Mouse (Mus musculus) CD4-positive, CD25-positive, alpha-beta regulatory T cell, adult 2 months (primary cell): Measurements from ENCODE around the gene Tnik.
A peak's percentile ranks its signal among the peaks of the same experiment; 100 is the strongest.

Experiments
- DNase-seq: peaks from one replicate; pipeline ENCODE4 v3.0.0-alpha.2; 2012; ENCODE audit warnings: low read depth, low spot score

Tnik gene

DNA sequence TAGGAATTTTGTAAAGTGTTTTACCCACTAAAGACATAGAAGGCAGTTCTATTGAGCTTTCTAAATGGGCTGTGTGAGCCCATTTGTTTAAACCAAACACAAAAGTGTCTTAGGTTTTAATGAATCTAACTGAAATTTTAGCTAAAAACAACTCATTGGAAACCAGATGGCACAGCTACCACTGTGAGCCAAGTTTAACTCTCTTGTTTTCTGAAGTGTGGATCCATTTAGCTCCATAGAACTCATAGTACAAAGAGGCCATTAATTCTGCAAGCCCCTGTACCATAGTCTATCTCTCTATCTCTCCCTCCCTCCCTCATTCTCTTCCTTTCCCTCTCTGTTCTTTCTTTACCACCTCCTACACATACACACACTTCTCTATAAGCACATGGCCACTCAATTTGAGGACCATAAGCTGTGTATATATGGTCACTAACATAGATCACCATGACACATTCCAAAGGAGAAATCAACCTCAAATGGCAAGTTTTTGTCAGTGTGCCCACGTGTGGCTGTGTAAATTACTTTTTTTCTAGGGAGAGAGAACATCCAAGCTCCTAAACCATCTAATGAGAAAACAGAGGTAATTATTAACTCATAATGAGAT lies 204.2 kb downstream of the Tnik start:
- no peak for DNase-seq

DNA sequence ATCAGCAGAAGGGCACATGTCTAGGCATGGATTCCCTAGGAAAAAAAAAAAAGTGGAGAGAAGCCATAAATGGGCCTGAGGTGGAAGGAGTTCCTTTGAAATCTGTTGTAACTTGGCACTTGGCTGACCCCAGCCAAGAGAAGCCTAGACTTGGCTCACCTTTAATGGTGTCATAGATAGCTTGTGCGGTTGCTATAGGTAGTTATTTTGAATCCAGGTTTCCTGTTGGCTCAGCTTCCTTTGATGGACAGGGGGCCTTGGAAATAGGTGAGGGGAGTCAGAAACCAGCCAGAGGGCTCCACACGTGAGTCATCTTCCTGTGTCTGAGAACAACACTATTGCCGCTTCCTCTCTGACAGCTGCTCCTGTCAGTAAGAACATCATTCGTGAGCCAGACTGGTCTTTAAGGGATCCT lies 204.9 kb downstream of the Tnik start:
- DNase-seq, result peak; percentile 47

DNA sequence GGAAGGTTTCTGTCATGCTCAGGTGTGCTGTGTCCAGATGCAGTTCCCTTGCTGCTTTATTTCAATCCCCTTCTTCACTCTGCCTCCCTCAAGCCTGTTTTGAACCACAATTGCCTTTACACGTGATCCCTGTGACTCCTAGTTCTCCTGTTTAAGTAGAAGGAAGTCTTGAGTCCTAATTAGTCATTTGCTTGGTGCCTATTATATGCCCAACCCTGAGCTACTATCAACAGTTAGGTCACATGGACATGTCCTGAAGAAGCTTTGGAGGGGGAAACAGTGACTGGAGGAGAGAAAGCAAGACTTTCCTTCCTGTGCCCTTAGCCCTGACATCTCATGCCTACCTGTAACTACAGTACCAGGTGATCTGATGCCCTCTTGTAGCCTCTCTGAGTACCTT lies 210.4 kb downstream of the Tnik start:
- DNase-seq, result no peak

GRCm38 (mm10) chr3:28477373-28477772 lies 214.4 kb downstream of the Tnik start:
- DNase-seq, result no peak

DNA sequence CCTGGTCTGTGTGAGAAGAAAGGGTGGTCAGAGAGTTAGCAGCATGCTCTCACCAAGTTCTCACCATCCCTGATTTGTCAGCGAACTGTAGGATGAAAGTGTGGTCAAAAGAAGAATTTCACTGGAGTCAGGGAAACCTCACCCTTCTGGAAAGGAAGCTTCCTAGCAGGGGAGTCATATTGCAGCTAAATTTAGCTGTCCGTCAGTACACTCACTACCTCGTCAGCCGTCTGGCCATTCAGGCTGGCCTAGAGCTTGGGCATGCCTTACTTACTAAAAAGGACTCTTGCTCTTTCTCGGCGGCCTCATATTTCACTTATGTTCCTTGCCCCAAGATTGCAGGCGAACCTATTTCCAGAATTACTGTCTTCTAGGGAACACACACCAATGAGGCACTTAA lies 222.7 kb downstream of the Tnik start:
- no peak for DNase-seq

DNA sequence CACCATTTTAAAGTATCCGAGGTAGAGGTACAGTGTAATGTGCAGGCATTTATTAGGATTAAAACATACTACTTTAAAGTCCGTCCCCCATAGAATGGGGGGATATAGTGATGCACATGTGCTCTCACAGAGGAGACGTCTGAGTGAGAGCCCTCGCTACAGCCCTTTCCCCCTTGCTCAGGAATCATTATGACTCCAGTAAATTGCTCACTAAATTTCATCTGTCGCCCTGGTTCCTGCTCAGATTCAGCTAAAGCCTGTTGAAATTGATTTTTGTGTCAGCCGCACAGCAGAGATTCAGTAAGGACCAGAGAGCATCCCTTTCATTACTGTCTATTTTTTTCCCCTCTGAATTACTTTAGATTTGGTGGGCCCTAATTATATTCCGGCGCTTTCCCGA lies 224.4 kb downstream of the Tnik start:
- DNase-seq, result no peak

DNA sequence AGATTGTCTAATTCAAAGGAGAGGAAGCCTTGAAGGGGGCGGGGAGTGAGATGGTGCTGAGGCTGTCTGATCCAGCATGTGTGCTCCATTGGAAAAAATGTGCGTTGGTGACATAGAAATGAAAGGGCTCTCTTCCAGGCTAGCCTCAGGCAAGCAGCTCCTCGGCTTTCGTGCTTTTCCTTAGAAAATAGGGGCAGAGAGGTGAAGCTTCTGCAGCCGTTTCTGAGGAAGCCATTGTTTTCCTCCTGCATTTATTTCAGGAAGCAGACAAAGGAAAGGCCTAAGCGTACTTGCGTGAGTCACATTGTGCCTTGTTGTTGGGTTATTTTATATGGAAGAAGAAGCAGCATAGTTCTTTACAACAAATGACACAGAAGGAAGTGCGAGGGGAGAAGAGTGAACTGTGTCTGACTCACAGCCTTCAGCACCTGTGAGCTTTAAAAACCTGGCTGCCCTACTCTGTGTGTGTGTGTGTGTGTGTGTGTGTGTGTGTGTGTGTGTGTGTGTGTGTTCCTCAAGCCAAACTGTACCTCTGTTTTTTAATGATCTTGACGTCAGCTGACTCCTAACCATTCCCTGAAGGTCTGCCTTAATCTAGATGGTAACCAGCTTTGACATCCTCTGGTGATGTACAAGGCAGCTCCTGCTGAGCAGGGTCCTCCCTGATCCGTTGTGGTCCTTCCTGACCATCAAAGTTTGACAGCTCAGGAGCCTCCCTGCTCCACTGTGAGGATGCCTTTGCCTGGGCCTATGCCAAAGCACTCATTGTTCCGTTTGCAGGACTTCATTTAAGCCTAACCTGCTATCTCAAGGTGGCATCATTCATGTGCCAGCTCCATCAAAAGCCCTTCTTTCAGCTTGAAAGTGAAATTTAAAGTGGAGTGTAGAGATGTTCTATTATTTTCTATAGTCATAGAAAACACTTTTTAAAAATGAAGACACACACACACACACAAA lies 228.3 kb downstream of the Tnik start:
- no peak for DNase-seq

- no peak for DNase-seq
Observed at GRCm38 (mm10) chr3:28496806-28497502, 233.9 kb downstream of the Tnik start.

- no peak for DNase-seq
Observed at GRCm38 (mm10) chr3:28497503-28497857, 234.5 kb downstream of the Tnik start.

GRCm38 (mm10) chr3:28502697-28503096 lies 239.7 kb downstream of the Tnik start:
- no peak for DNase-seq

DNA sequence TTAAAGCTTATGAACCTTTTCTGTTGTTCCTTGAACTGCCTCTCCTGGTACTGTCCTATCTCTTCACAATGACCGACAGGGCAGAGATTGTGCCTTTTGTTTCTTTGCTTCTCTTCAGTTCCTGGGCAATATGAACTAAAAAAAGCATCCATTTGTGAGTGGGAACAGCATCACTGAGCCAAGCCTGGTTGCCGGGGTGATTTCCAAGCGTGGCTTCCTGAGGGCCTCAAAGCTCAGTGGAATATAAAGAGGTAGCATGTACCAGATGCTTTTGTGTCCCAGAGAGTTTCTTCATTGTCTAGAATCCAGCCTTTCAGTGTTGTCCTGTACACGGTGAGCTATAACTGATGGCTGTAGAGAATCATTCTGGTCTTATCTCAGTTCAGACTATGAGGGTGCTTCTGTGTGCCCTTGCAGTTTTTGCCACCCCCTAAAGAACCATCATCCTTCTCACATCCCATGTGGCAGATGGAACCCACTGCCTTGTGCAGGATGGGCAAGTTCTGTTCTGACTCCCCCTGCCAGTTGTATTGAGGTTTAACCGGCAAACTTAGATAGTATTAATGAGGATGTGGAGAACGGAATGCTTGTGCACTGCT lies 246.4 kb downstream of the Tnik start:
- no peak for DNase-seq

GRCm38 (mm10) chr3:28523004-28523482 lies 260.0 kb downstream of the Tnik start:
- no peak for DNase-seq

DNA sequence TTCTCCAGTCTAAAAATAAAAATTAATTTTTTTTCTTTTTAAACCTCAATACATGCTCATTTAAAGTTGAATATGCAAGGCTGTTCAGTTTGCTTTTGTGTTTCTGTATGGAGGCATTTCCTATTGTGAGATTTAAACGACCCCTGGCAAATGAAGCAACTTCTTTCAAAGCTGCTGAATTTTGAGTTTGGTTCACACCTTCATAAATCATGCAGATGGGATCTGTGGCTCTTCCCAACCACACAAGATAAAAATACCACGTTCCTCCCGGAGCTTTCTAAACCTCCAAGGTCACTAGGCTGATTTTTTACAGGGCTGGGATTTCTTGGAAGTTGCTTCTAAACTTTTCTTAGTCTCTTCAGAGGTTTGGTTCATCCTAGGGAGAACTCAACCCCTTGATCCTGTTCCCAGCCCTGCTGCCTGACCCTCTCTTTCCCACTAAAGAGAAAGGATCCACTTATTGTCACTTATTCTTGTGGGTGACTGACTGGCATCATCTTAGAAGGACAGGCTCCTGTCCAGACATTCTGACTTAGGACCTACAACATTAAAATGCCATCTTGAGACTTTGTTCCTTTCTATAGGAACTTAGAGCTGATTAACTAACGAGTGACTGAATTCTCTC lies 260.6 kb downstream of the Tnik start:
- DNase-seq, result no peak

GRCm38 (mm10) chr3:28524562-28524961 lies 261.5 kb downstream of the Tnik start:
- no peak for DNase-seq

GRCm38 (mm10) chr3:28526671-28527070 lies 263.7 kb downstream of the Tnik start:
- no peak for DNase-seq

DNA sequence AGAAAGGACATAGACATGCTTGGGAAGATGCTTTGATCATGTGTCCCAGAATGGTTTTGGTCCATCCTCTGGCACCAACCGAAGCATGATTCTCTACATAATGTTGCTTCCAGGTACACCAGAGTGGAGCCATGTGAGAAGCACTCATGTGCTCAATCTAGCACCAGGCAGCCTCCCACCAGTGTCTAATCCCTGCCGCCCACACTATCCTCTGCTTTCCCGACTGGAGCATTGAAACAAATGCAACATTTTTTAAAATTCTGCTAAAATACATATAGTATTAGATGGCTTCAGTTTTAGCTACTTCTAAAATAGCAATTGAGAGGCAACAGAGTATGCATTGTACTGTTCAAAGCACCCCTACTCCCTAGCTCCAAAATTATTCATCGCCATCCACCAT lies 264.2 kb downstream of the Tnik start:
- DNase-seq, result no peak

DNA sequence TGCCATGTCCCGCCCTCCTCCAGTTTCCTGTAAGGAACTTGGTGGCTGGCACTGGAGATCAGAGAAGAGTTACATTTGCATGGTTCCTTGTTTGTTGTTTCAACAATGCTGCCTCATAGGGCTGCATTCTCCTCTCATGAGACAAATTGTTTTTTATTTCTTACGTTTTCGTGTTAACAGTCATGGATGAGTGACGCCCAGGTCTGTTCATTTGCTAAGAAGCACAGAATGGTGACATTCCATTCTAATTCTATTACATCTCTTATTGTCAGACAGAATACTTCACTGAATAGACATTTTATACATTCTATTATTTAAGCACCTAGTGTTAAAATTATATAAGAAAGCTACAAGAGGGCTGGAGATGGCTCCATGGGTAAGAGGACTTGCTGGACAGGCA lies 266.5 kb downstream of the Tnik start:
- DNase-seq, result no peak

DNA sequence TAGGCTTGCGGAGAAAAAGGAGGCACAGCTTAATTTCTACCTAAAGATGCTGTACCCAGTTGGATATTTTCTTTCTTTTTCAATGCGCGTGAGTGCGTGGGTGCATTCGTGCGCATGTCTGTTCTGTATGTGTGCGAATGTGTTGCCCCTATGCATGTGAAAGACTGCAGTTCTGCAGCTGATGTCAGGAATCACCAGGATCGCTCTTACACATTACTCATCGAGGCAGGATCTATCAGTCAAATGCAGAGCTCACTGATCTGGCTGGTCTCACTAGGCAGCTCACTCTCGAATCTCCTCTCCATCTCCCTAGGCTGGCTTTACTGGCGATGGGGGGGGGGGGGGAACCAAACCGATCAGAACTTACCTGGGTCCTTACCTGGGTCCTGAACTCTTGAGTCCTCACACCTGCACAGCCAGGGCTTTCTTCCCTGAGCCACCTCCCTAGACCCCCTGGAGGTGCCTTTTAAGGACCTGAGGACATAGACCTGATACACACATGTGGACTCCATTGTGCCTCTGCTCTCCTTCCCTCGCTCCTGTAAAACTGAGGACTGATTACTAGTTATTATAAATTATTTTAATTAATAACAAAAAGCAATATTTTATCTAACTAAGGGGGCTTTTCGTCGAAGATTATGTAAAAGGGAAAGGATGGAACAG lies 268.4 kb downstream of the Tnik start:
- no peak for DNase-seq

DNA sequence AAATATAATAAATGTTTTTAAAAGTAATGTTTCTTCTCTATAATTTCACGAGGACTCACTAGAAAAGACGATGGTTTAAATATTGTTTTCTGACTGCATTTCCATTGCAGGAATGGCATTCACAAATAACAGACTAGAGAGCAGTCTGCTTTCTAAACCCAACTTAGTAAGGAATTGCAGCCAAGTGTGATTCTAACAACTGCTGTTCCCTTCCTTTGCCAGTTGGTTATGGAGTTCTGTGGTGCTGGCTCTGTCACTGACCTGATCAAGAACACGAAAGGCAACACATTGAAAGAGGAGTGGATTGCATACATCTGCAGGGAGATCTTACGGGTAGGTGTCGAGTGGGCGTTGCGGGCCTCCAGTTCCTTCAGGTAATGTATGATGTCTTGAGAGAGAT lies 269.7 kb downstream of the Tnik start:
- DNase-seq, result no peak

GRCm38 (mm10) chr3:28540121-28540520 lies 277.1 kb downstream of the Tnik start:
- no peak for DNase-seq

DNA sequence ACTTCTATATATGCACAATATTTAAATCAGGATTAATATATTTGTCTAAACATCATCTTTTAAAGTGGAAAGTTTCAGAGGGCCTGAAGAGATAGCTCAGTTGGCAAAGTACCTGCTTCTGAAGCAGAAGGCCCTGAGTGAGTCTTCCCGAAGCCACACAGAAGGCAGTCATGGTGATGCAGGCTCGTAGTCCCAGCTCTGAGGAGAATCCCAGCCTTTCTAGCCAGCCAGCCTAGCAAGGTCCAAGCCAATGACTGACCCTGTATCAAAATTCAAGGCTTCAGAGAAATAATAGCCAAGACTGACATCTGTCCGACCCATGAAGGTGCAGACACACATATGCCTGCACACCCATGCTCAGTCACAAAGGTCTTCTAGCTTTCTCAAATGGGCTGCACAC lies 279.9 kb downstream of the Tnik start:
- DNase-seq, result no peak
